Mouse (Mus musculus) olfactory bulb, adult 2 months (tissue): ENCODE data around the gene Ppm1a.

Experiments
- CTCF ChIP-seq: fragments of 200-500 bp; IDR thresholded peaks from 2 replicates; pipeline ENCODE4 v1.5.1; 2012; ENCODE audit warnings: low read depth, mild to moderate bottlenecking, low read length, moderate library complexity; ENCODE audit not compliant: insufficient read depth
- POLR2A ChIP-seq: fragments of 200-500 bp; IDR thresholded peaks from 2 replicates; pipeline ENCODE4 v1.6.1; 2012; ENCODE audit warnings: mild to moderate bottlenecking, low read depth, low read length, moderate library complexity; ENCODE audit not compliant: insufficient read depth

DNA sequence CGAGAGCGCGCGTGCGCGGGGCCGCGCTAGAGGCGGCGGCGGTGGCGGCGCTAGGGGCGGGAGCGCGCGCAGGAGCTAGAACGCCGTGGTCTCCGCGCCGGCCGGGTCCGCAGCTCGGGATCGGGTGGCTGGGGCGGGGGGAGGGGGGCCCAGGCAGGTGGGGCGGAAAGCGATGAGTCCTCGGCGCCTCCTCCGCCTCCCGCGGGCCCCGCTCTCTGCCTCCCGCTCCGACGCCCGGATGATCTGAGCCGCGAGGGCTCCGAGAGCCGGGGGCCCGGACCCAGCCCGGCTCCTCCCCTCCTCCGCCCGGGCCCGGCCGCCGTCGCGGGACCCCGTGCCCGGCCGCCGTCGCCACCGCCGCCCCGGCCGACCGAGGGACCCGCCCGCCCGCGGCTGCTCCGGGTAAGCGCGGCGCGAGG, 4.0 kb downstream of the Ppm1a start:
- TF ChIP-seq POLR2A (peak; percentile 47; the same call in 1 of the 2 replicates), CTCF (no peak)
